Mouse (Mus musculus): ENCODE results near the gene Bnip2.

Bnip2 gene

DNA sequence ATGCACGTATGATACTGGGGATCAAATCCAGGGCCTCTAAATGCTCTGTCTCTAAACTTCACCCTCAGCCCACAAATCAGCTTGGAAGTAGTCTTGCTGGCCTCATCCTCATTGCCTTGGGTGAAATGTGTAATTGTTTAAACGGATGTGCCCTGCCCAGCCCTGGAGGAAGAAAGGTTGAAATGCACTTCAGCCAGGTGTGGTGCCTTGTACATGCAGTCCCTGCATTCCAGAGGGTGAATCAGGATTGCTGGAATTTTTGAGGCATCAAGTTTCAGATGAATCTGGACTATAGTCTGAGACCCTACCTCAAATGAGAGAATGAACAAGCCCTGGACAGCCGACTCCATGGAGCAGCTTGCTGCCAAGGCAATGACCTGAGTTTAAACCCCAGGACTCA is 58.6 kb downstream of the Bnip2 start:
- no peak for DNase-seq (ENCODE audit: inconsistent age in 2 of 2, low spot score in 1 of 2)

DNA sequence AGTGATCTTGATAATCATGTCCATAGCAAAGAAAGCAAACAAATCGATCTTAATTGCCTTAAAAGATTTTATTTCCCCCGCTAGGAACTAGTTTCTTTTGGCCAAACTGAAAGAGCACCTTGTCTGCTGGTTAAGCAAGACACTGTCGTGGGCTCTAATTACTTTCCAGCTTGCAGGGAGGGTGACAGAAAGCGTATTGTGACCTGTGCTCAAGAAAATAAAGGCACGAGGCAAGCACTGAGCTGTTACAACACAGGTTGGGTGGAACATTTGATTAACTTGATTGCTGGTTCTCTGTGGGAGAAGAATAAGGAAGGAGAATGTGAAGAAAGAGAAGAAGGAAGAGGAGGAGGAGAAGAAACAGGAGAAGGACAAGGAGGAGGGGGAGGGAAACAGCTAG is 59.0 kb downstream of the Bnip2 start:
- DNase-seq (ENCODE audit: inconsistent age in 2 of 2, low spot score in 1 of 2) = no peak

DNA sequence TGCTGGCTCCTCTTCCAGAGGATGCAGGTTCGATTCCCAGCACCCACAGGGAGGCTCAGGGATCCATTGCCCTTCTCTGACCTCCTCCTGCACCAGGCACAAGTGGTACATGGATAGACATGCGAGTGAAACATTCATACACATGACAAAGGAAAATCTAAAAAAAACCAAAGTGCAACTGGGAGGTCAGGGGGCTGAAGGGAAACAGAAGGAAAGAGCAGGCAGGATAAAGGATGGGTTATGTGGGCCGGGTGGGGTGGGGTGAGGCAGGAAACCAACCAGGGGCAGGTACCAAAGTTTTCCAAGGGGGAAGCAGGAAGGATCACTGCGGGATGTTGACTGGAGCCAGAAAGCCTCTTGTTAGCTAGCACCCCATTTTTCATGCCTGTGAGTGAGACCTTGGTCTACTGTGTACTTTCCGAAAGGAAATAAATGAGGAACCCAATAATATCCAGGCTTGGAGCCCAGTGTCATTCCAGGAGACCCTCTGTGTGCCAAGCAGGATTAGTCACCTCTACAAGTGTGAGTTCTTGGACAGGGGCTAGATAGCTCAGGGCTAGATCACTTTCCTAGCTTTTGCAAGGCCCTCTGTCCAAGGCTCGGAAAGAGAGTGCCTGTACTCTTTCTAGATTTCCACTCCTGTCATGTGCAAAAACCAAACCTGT is 59.6 kb downstream of the Bnip2 start:
- peak; percentile 17 to 50 for DNase-seq (ENCODE audit: inconsistent age in 2 of 2, low spot score in 1 of 2)

DNA sequence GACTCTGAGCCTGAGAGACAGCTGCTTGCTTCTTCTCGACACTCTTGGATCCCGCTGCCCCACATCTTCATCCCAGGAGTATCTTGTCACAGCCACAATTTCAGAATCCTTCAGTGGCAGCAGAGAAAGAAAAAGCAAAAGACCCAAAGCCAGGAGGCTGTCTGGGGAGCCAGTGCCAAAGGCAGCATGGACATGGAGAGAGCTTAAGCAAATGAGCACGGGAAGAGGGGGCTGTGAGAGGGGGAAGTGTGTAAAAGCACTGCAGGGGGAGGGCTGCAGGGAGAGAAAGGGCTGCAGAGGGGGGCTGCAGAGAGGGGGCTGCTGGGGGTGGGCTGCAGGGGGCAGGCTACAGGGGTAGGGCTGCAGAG is 60.1 kb downstream of the Bnip2 start:
- no peak for DNase-seq (ENCODE audit: inconsistent age in 2 of 2, low spot score in 1 of 2)

DNA sequence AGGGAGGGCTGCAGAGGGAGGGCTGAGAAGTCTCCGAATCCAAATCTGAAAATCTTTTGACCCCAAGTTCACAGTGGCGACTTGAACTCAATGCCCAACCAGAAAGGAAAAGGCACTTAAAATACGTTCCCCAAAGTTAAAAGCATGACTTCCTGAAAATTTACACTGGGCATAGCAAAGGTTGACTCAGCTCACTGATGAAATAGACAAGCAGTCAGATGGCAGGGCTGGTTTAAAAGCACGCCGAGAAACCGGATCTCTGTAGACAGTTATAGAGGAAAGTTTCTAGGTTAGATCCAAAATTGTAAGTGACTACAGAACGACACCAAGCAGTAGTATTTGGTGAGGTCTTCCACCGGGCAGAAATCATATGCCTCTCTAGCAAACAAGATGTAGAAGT is 60.6 kb downstream of the Bnip2 start:
- no peak for DNase-seq (ENCODE audit: inconsistent age in 2 of 2, low spot score in 1 of 2)

DNA sequence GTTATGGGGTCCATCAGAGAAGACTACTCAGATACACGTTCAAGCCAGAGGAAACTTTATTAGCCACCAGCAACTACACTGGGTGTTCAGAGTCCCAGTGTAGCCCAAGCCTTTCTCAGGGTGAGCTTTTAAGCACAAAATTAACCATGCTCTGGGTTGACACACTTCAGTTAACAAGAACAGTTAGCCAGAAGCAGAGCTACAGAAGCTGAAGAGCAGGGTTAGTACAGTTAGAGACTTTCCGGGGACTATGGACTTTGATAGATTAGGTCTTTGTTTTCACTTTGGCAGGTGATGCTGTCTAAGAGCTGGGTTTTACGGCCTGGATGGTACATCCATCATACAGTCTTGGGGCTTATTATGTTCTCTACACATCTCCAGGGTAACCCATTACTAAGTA is 63.5 kb downstream of the Bnip2 start:
- DNase-seq (ENCODE audit: inconsistent age in 2 of 2, low spot score in 1 of 2) = no peak

DNA sequence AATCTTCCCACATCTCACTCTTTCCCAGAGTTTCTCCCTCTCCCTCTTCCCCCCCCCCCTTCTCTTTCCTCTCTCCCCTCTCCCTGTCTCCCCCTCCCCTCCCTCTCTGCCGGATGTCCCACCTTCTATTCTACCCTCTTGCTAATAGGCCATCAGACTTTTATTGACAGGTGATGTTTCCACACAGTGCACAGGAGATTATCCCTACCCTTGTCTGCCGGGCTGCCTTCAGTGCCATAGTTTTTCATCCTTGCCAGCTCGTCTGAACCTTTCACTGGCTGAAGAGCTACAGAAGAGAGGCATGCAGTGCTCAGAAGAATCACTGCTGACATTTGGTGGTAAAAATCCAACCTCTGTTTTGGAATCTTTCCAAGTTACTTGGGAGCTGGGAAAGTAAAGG is 64.1 kb downstream of the Bnip2 start:
- no peak for DNase-seq (ENCODE audit: inconsistent age in 2 of 2, low spot score in 1 of 2)

All from adrenal gland, adult (tissue).